Mouse (Mus musculus) left cerebral cortex, postnatal 14 days (tissue): Measurements from ENCODE around the gene Fto. TPM values are rescaled to one million over a fixed set of nuclear protein-coding genes. Genes with fewer than 3 reads are reported as not detected.

Source experiments
- DNase-seq, 2 experiments: peaks; one replicate each; pipeline ENCODE4 v3.0.0; 2021 to 2022; ENCODE audit warnings: low spot score in 2 of 2, mixed read lengths in 1 of 2
- intact Hi-C: fragments of 180-260 bp; cut with DNase I; formaldehyde crosslinking; loops from one replicate; pipeline ENCODE4 v1.15.1; 2025
- total RNA-seq, 2 experiments: library from RNA; stranded (reverse); gene quantifications; 2 replicates each; pipeline ENCODE4 v1.2.3; 2021

Fto gene
- total RNA-seq, 2 experiments from 2014 or later: 120 to 123 TPM

GRCm38 (mm10) chr8:91380796-91381542 is 67.6 kb downstream of the Fto start:
- intact Hi-C loops: loop anchor here (5.0 kb wide), 1 partner anchor 976 kb away; the partner anchor contains the start of gene Irx5
- no peak for DNase-seq

- intact Hi-C loops: loop anchor here (5.0 kb wide), 1 partner anchor 976 kb away; the partner anchor contains the start of gene Irx5
- DNase-seq: no peak
These were observed 68.3 kb downstream of the Fto start for GRCm38 (mm10) chr8:91381543-91382106.

- intact Hi-C loops: loop anchor here (5.0 kb wide), 1 partner anchor 974 kb away; the partner anchor contains the start of gene Irx5
These were observed 69.9 kb downstream of the Fto start for GRCm38 (mm10) chr8:91383210-91383609.

DNA sequence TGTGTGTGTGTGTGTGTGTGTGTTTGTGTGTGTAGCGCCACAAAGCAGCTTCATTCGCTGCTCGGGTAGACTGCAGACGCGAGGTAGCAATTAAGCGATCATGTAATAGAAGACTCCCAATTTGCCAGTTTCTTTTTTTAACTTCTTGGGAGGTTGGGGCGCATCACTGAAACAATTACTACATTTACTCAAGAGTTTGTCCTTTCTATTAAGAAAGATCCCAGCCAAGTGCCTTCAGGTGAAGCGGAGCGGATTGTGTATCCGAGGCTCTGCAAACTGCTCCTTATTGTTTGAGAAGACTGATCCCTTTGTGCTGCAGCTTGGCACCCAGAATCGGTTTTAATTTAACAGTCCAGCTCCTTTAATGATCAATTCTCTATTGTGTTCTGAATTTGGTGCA is 70.5 kb downstream of the Fto start:
- intact Hi-C loops: loop anchor here (5.0 kb wide), 1 partner anchor 973 kb away; the partner anchor contains the start of gene Irx5

More at GRCm38 (mm10) chr8:91383210-91383609, 69.9 kb downstream of the Fto start:
- no peak for DNase-seq

GRCm38 (mm10) chr8:91384389-91384788 is 71.1 kb downstream of the Fto start:
- intact Hi-C loops: loop anchor here (5.0 kb wide), 1 partner anchor 973 kb away; the partner anchor contains the start of gene Irx5
- DNase-seq: no peak

More for the DNA sequence above, 70.5 kb downstream of the Fto start:
- no peak for DNase-seq

DNA sequence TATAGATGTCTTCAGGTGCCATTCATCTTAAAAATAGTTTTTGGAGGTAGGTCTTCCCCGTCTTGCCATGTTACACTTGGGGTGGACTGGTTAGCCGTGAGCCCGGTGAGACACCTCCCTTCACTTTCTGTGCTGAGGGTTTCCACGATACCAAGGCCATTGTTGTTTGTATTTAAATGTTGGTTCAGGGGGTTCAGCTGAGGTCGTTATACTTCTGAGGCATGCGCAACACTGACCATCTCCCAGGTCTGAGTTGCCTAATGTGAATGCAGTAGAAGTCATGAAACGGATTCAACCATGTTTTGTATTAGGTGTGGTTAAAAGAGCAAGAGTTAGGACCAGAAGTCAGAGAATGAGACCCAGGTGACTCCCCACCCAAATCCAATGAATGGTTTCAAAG is 72.5 kb downstream of the Fto start:
- no peak for DNase-seq
- intact Hi-C loops: no loop called here

GRCm38 (mm10) chr8:91390369-91391020 is 77.2 kb downstream of the Fto start:
- no peak for DNase-seq
- intact Hi-C loops: no loop called here

GRCm38 (mm10) chr8:91392261-91392660 is 78.9 kb downstream of the Fto start:
- DNase-seq: no peak
- intact Hi-C loops: no loop called here

DNA sequence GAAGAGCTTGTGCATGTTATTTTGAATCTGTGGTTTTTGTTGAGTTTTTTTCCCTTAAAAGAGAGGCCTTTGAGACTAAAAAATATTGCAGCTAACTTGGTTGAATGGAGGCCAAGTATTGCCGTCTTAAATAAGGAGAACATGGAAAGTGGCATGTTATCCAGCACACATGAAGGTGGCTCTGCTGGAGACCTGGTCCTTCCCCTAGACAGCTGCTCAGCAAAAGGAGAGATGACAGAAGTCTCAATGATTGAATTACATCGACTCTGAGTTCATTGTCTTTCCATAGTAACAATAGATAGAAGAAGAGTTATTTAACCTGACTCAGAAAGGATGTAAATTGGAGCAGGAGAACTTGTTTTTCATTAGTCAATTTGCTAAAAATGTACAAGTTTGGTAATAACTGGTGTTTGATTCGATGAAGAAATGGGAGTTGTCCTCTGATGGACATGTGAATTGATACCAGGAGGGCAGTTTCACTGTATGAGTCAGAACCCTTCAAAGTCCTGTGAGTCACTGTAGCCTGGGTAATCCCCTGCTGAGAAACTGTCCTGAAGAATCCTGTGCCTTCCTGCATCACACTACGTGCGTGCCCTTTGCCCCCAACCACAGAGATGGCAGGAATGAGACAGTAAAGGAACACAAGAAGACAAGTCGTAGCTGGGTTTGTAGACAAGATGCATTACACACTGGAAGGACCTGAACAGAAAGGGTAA is 82.2 kb downstream of the Fto start:
- DNase-seq: no peak
- intact Hi-C loops: no loop called here

DNA sequence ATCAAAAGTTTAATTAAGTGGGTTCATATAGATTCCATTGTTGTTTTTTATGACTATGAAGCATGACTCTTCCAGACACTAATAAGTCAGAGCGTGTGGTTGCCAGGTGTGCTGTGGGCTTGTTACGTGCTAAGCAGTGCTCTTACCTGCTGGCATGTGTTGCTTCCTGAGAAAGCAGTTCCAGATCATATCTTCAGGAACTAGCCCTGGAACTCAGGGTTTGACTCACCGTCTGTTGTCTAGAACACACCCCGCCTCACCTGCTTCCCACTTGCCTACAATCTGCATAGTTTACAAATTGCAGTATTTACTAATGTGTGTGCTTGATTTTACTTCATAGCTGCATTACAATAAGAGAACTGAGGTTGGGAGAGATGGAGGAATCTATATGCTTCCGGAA is 84.7 kb downstream of the Fto start:
- DNase-seq: no peak
- intact Hi-C loops: no loop called here

- DNase-seq: no peak
These were observed 90.0 kb downstream of the Fto start for GRCm38 (mm10) chr8:91402980-91403975.

GRCm38 (mm10) chr8:91404311-91404710 is 91.0 kb downstream of the Fto start:
- intact Hi-C loops: no loop called here

More at GRCm38 (mm10) chr8:91402980-91403975, 90.0 kb downstream of the Fto start:
- intact Hi-C loops: no loop called here

DNA sequence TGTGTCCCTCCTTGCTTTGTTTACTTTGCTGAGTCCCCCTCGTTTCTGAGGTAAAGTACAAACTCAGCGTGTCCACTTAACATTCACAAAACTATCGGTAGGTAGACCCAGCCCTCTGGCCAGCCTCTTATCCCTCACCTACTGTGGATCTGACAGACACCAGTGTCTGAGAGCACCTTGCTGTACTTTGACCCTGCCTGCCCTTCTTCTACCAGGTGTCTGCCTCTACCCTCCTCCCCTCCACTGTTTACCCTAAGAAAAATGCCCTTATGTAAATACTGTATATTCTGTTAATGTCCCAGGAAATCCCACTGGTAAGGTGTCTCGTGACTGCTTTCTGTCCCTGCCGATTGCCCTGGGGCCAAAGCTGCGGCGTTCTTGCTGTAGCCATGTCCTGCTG is 91.8 kb downstream of the Fto start:
- intact Hi-C loops: no loop called here
- no peak for DNase-seq

More at GRCm38 (mm10) chr8:91404311-91404710, 91.0 kb downstream of the Fto start:
- no peak for DNase-seq

DNA sequence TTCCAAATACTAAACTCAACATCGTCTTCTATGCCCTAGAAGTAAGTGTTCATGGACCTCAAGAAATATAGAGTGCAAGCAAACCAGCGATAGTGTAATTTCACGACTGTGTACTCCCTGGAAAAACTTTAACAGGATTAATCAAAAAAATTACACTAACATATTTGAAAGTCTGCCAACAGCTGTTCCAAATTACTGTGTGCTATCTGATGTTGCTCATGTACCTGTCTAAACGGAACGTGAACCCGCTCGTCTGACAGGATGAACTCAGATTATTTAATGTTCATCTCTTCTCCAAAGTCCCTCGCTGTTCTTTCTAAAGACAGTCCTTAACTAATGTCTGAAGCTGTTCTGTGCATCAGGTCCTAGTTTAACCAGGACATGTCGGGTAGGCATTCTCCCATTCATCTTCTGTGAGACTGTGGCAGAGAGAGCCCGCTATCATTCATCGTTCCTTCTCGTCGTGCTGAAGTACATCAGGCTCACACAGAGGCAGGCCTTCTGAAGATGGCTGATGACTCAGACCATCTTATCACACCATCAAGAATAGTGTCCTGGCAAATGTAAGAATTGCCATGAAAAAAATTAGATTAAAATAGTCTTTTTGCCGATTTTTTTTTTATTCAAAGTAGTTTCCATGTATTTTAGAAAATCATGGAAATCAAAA is 93.4 kb downstream of the Fto start:
- intact Hi-C loops: no loop called here
- no peak for DNase-seq

DNA sequence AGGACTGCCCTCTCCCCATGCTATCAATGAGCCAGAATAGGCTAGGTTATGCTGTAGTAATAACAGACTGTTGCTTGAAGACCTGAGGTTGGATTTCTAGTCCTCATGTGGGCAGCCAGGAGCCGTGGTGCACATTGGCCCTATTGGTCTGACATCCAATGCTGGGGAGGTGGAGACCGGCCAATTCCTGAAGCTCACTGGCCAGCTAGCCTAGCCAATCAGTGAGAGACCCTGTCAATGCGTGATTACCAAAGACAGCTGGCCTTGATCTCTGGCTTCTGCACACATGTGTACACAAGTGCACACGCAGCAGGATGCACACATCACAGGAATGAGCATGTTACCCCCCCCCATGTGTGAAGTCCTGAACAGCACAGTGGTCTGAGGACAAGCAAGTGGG is 94.6 kb downstream of the Fto start:
- intact Hi-C loops: no loop called here

GRCm38 (mm10) chr8:91410007-91410406 is 96.7 kb downstream of the Fto start:
- no peak for DNase-seq
- intact Hi-C loops: no loop called here

More for the DNA sequence above, 94.6 kb downstream of the Fto start:
- DNase-seq: no peak

DNA sequence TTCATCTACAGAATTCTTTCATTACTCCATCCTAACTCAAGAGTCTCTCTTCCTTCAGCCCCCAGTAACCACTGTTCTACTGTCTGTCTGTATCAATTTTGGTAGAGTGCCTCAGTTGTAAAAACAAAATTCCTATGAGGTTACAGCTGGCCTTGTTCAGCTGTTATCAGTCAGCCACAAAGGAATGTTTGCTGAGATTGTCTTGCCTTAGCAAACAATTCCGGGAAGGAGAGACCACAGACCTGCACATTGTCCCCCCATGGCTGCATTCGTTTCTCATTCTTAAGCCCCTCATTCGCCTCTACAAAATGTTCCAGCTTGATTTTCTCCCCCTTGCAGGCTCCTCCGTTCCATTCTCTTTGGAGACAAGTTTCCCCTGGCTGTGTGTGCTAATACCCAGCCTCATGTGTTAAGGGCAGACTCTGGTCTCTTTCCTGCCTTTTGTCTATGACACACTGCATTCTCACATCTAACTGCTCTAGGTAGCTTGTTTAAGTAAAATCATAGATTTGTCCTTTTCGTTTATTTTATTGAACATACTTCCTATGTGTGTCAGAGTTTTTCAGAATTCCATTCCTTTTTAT is 111.3 kb downstream of the Fto start:
- intact Hi-C loops: no loop called here
- no peak for DNase-seq
